In the genomic region with DNA sequence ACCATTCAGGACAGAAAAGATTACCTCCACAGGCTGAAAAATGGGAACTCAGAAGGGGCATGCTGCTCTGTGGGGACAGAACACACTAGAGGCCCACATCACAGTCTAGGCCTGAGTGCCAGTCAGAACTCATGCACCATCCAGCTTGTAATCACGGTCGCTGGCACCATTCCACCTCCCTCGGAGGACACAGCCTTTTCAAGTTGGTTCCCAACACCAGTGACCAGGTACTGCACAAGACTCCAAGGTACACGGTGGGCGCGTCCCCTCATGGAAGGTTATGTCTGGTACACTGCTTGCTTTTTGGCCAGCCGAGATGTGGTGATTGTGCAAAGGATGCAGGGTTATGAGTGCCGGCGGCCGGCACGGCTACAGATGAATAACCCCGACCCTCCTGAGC, we compare ENCODE assay signal across 19 mouse cellular contexts. TPM values are rescaled to one million over a fixed set of nuclear protein-coding genes. Genes with fewer than 3 reads are reported as not detected.
DNase-seq lines count a peak whose midpoint lies in the region; ATAC-seq and TF ChIP-seq lines count a peak whose summit lies in the region.
"Had no signal": no experiment of that assay in that cellular context is flagged by ENCODE, and none has a peak within 500 bp of the region (broad histone marks: within the 10 kb centered on the region; RNA-seq: fewer than 3 reads in every experiment).

No protein-coding gene starts in this region.

- H3K27me3 ChIP-seq in forebrain, embryonic 14.5 days (replicated peaks; ENCODE audit: control insufficient read depth, insufficient read depth, low read length) = no peaks in the 10 kb centered on the region
- H3K27me3 ChIP-seq in forebrain, embryonic 16.5 days (replicated peaks; ENCODE audit: control insufficient read depth, insufficient read depth, low read length) = no peaks in the 10 kb centered on the region
- H3K27me3 ChIP-seq in kidney, adult 2 months (replicated peaks; ENCODE audit: control insufficient read depth, insufficient read depth, low read length) = no peaks in the 10 kb centered on the region
- no peaks in the 10 kb centered on the region for H3K27me3 ChIP-seq in kidney, embryonic 15.5 days
- peaks cover 17% of the 10 kb centered on the region for H3K27me3 ChIP-seq in limb, embryonic 10.5 days (ENCODE audit: low read depth, poor library complexity, severe bottlenecking)
- H3K27me3 ChIP-seq: liver, embryonic 15.5 days; midbrain, embryonic 15.5 days; stomach, embryonic 15.5 days had no signal

- peaks cover 6% of the 10 kb centered on the region; the same call in 1 of the 2 replicates for H3K36me3 ChIP-seq in forebrain, embryonic 14.5 days (ENCODE audit: control insufficient read depth, insufficient read depth, low read length)
- H3K36me3 ChIP-seq in forebrain, embryonic 16.5 days (ENCODE audit: control insufficient read depth, insufficient read depth) = no peaks in the 10 kb centered on the region
- no peaks in the 10 kb centered on the region for H3K36me3 ChIP-seq in kidney, adult 2 months (ENCODE audit: control insufficient read depth, insufficient read depth, low read length)
- H3K36me3 ChIP-seq in kidney, embryonic 15.5 days = no peaks in the 10 kb centered on the region
- 0 out of 2 replicates have a peak, but pooled peaks cover 2% of the 10 kb centered on the region for H3K36me3 ChIP-seq in limb, embryonic 10.5 days
- H3K36me3 ChIP-seq: midbrain, embryonic 15.5 days had no signal

- H3K4me3 ChIP-seq in forebrain, embryonic 14.5 days (ENCODE audit: low read depth, low read length) = no peak overlapping the region
- H3K4me3 ChIP-seq in forebrain, embryonic 16.5 days (replicated peaks; ENCODE audit: low read length) = no peak overlapping the region
- no peak overlapping the region for H3K4me3 ChIP-seq in kidney, adult 2 months (ENCODE audit: insufficient read depth, low read depth, low read length)
- no peak overlapping the region for H3K4me3 ChIP-seq in kidney, embryonic 15.5 days (replicated peaks)
- no peak overlapping the region for H3K4me3 ChIP-seq in limb, embryonic 10.5 days
- H3K4me3 ChIP-seq: gastrocnemius, adult 2 months; liver, embryonic 15.5 days; midbrain, embryonic 15.5 days; stomach, embryonic 15.5 days had no signal

- no peaks in the 10 kb centered on the region for H3K9me3 ChIP-seq in forebrain, embryonic 14.5 days (replicated peaks; ENCODE audit: control insufficient read depth, low read length)
- H3K9me3 ChIP-seq in forebrain, embryonic 16.5 days (ENCODE audit: control insufficient read depth, low read length) = no peaks in the 10 kb centered on the region
- no peaks in the 10 kb centered on the region for H3K9me3 ChIP-seq in kidney, embryonic 15.5 days (replicated peaks)
- H3K9me3 ChIP-seq in limb, embryonic 10.5 days (replicated peaks) = no peaks in the 10 kb centered on the region
- H3K9me3 ChIP-seq: liver, embryonic 15.5 days; midbrain, embryonic 15.5 days; stomach, embryonic 15.5 days had no signal

- TF ChIP-seq POLR2A in kidney, adult 2 months (IDR thresholded peaks at IDR 0.05; ENCODE audit: low read depth, low read length) = no peak

- DNase-seq in forebrain, embryonic 14.5 days (ENCODE audit: low spot score) = no peak
- peak; percentile 54 for DNase-seq in kidney, adult 2 months
- DNase-seq in kidney, adult 8-10 months = no peak
- DNase-seq in limb, embryonic 10.5 days (ENCODE audit: low spot score) = no peak
- DNase-seq in adrenal gland, adult 18-20 months (ENCODE audit: low spot score in 2 of 2) = no peak
- DNase-seq: adrenal gland, postnatal 25 days; cerebellum, adult 2 months; forebrain, postnatal 0 days; gastrocnemius, adult 2 months; heart, adult 18-20 months; right cerebral cortex, postnatal 14 days had no signal

- WGBS in forebrain, embryonic 14.5 days = 74% methylated on average over 12 of the region's 12 CpGs
- WGBS in forebrain, embryonic 16.5 days = 69% methylated on average over 12 of the region's 12 CpGs
- 40% methylated on average over 12 of the region's 12 CpGs for WGBS in kidney, adult 2 months
- 65% methylated on average over 12 of the region's 12 CpGs for WGBS in kidney, embryonic 15.5 days
- WGBS in limb, embryonic 10.5 days = 86% methylated on average over 12 of the region's 12 CpGs

- no peak overlapping the region for H3K9ac ChIP-seq in forebrain, embryonic 14.5 days (ENCODE audit: low read length)
- H3K9ac ChIP-seq in forebrain, embryonic 16.5 days (replicated peaks; ENCODE audit: low read depth, low read length) = no peak overlapping the region
- H3K9ac ChIP-seq in kidney, embryonic 15.5 days = no peak overlapping the region
- H3K9ac ChIP-seq: forebrain, postnatal 0 days; liver, embryonic 15.5 days; midbrain, embryonic 15.5 days; stomach, embryonic 15.5 days had no signal

- no peak overlapping the region for H3K27ac ChIP-seq in forebrain, embryonic 14.5 days (ENCODE audit: low read depth, low read length)
- no peak overlapping the region for H3K27ac ChIP-seq in forebrain, embryonic 16.5 days (ENCODE audit: low read length)
- H3K27ac ChIP-seq in kidney, adult 2 months (ENCODE audit: insufficient read depth, low read depth, low read length) = no peak overlapping the region
- H3K27ac ChIP-seq in kidney, embryonic 15.5 days = peak overlapping the region; percentile 68
- peak overlapping the region; percentile 71 for H3K27ac ChIP-seq in limb, embryonic 10.5 days
- H3K27ac ChIP-seq: gastrocnemius, adult 2 months; hindbrain, postnatal 0 days; liver, embryonic 15.5 days; midbrain, embryonic 15.5 days; stomach, embryonic 15.5 days had no signal

- H3K4me2 ChIP-seq in forebrain, embryonic 14.5 days (ENCODE audit: low read length) = no peak overlapping the region
- no peak overlapping the region for H3K4me2 ChIP-seq in forebrain, embryonic 16.5 days (ENCODE audit: low read length)
- no peak overlapping the region for H3K4me2 ChIP-seq in kidney, embryonic 15.5 days
- H3K4me2 ChIP-seq: liver, embryonic 15.5 days; midbrain, embryonic 15.5 days; stomach, embryonic 15.5 days had no signal

- TF ChIP-seq CTCF in kidney, adult 2 months (conservative IDR thresholded peaks at IDR 0.05; ENCODE audit: insufficient read depth, insufficient read length, low read depth, low read length) = no peak

- peak; percentile 18; the same call in 1 of the 2 replicates for ATAC-seq in forebrain, embryonic 14.5 days
- no peak for ATAC-seq in forebrain, embryonic 16.5 days
- ATAC-seq in kidney, embryonic 15.5 days (replicated peaks; ENCODE audit: low FRiP score) = no peak
- ATAC-seq in CD4-positive, CD25-positive, alpha-beta regulatory T cell, adult 4 months = no peak
- ATAC-seq: forebrain, postnatal 0 days; hindbrain, postnatal 0 days; lung, postnatal 0 days; midbrain, embryonic 15.5 days had no signal

- H3K4me1 ChIP-seq in forebrain, embryonic 14.5 days (ENCODE audit: control insufficient read depth, insufficient read depth, low read length) = peaks cover 22% of the 10 kb centered on the region
- H3K4me1 ChIP-seq in forebrain, embryonic 16.5 days (replicated peaks; ENCODE audit: control insufficient read depth, insufficient read depth, low read length) = peaks cover 55% of the 10 kb centered on the region
- H3K4me1 ChIP-seq in kidney, adult 2 months (ENCODE audit: control insufficient read depth, insufficient read depth, low read length) = peaks cover 4% of the 10 kb centered on the region; the same call in 1 of the 2 replicates
- peaks cover 62% of the 10 kb centered on the region for H3K4me1 ChIP-seq in kidney, embryonic 15.5 days
- peaks cover 76% of the 10 kb centered on the region for H3K4me1 ChIP-seq in limb, embryonic 10.5 days
- H3K4me1 ChIP-seq: liver, embryonic 15.5 days had no signal

RNA-seq across cellular contexts. Expression of a gene that starts 25.5 kb away (rescaled TPM):
- 82.5 and 84.3 TPM in 2 replicates for polyA plus RNA-seq in forebrain, embryonic 14.5 days (2014; fragmentation: Nextera tagmentation; extraction: Ambion mirVana)
- polyA plus RNA-seq in forebrain, embryonic 16.5 days (2015; fragmentation: Nextera tagmentation; extraction: Ambion mirVana) = 84.5 and 84.7 TPM in 2 replicates
- polyA plus RNA-seq in kidney, adult 2 months (2012; rRNA removed) = 145 and 157 TPM in 2 replicates
- 79.0 and 81.0 TPM in 2 replicates for polyA plus RNA-seq in kidney, embryonic 15.5 days (2015; fragmentation: Nextera tagmentation; extraction: Ambion mirVana)
- 75.6 and 85.1 TPM in 2 replicates for polyA plus RNA-seq in limb, embryonic 10.5 days (2016; fragmentation: Nextera tagmentation; extraction: Ambion mirVana)
- total RNA-seq in adrenal gland, adult 18-20 months (2021) = 100 to 1,000 TPM; 326 to 423 TPM
- 10 to 100 TPM; 41.0 to 66.6 TPM for polyA plus RNA-seq in CD4-positive, CD25-positive, alpha-beta regulatory T cell, adult 4 months (2017; shearing (Covaris generic))

Comparison
In these comparisons a context has a peak if more than half of its experiments do, and no peak if none do; other contexts are left out.
1. H3K27ac ChIP-seq: peak in kidney, embryonic 15.5 days (single experiment) and limb, embryonic 10.5 days (single experiment); none in forebrain, embryonic 14.5 days (single experiment), forebrain, embryonic 16.5 days (single experiment) and kidney, adult 2 months (single experiment).